Mouse (Mus musculus) cerebellum, postnatal 36 days (tissue): ENCODE data around the gene Metap1.
A peak's percentile ranks its signal among the peaks of the same experiment; 100 is the strongest.

Experiments used
- DNase-seq, 2 experiments: peaks; one replicate each; pipeline ENCODE4 v3.0.0; 2021 to 2022; ENCODE audit warnings: mixed read lengths in 2 of 2

The Metap1 gene

GRCm38 (mm10) chr3:138448077-138448860 is 41.0 kb downstream of the Metap1 start:
- DNase-seq, result no peak

GRCm38 (mm10) chr3:138443465-138443771 is 45.9 kb downstream of the Metap1 start:
- DNase-seq, result no peak

GRCm38 (mm10) chr3:138442612-138443464 is 46.5 kb downstream of the Metap1 start, which contains the start of gene Adh5:
Gene Adh5 (plus strand): TSS chr3:138443093.
- peak; percentile 86 to 91 for DNase-seq

- DNase-seq, result no peak
These were observed 47.1 kb downstream of the Metap1 start for GRCm38 (mm10) chr3:138442203-138442602.

- no peak for DNase-seq
These were observed 50.6 kb downstream of the Metap1 start for GRCm38 (mm10) chr3:138438716-138439115.

- DNase-seq, result no peak
These were observed 57.5 kb downstream of the Metap1 start for GRCm38 (mm10) chr3:138431835-138432234.

- DNase-seq, result no peak
These were observed 58.8 kb downstream of the Metap1 start for GRCm38 (mm10) chr3:138430360-138430976.

GRCm38 (mm10) chr3:138424247-138424646 is 65.1 kb downstream of the Metap1 start:
- DNase-seq, result no peak

GRCm38 (mm10) chr3:138423664-138424063 is 65.7 kb downstream of the Metap1 start:
- DNase-seq, result no peak

GRCm38 (mm10) chr3:138420385-138420784 is 68.9 kb downstream of the Metap1 start:
- no peak for DNase-seq

GRCm38 (mm10) chr3:138419369-138419768 is 69.9 kb downstream of the Metap1 start:
- DNase-seq, result no peak

- DNase-seq, result no peak
These were observed 74.1 kb downstream of the Metap1 start, which contains the start of gene Adh4 for GRCm38 (mm10) chr3:138415121-138415690. Gene Adh4 (plus strand): TSS chr3:138415466.

- DNase-seq, result no peak
These were observed 79.1 kb downstream of the Metap1 start for GRCm38 (mm10) chr3:138410211-138410610.

GRCm38 (mm10) chr3:138409585-138409984 is 79.7 kb downstream of the Metap1 start:
- DNase-seq, result no peak
